Mouse (Mus musculus) midbrain, postnatal 0 days (tissue): ENCODE measurements around the gene Zfp286. TPM values are rescaled to one million over a fixed set of nuclear protein-coding genes. Genes with fewer than 3 reads are reported as not detected.

Source experiments
- ATAC-seq: fragments of 200-750 bp; cut with Nextera tagmentation; 2 replicates; pipeline ENCODE4 v1.8.0; 2017; ENCODE audit warnings: moderate number of reproducible peaks, mild to moderate bottlenecking, moderate TSS enrichment, moderate library complexity; ENCODE audit not compliant: low FRiP score
- DNase-seq: peaks from one replicate; pipeline ENCODE4 v3.0.0-alpha.2; 2015; ENCODE audit warnings: low spot score
- H3K27ac ChIP-seq: fragments of 300-500 bp; sonication (generic); 2 replicates; pipeline ENCODE4 v1.5.1; 2014; ENCODE audit warnings: low read depth, mild to moderate bottlenecking, low read length, mixed read lengths
- H3K27me3 ChIP-seq: fragments of 300-500 bp; sonication (generic); 2 replicates; pipeline ENCODE4 v1.6.1; 2014; ENCODE audit warnings: low read length, control low read depth, mixed read lengths; ENCODE audit not compliant: insufficient read depth
- H3K36me3 ChIP-seq: fragments of 300-500 bp; sonication (generic); 2 replicates; pipeline ENCODE4 v1.6.1; 2014; ENCODE audit warnings: low read length, control low read depth, mixed read lengths; ENCODE audit not compliant: insufficient read depth
- H3K4me1 ChIP-seq: fragments of 300-500 bp; sonication (generic); 2 replicates; pipeline ENCODE4 v1.6.1; 2014; ENCODE audit warnings: mild to moderate bottlenecking, control low read depth, antibody characterized with exemption, low read length, mixed read lengths; ENCODE audit not compliant: insufficient read depth
- H3K4me2 ChIP-seq: fragments of 300-500 bp; sonication (generic); 2 replicates; pipeline ENCODE4 v1.6.1; 2014; ENCODE audit warnings: low read depth, mild to moderate bottlenecking, low read length, mixed read lengths; ENCODE audit not compliant: poor library complexity, severe bottlenecking
- H3K4me3 ChIP-seq: fragments of 300-500 bp; sonication (generic); 2 replicates; pipeline ENCODE4 v1.5.1; 2014; ENCODE audit warnings: low read depth, mild to moderate bottlenecking, low read length, moderate library complexity
- H3K9ac ChIP-seq: fragments of 300-500 bp; sonication (generic); replicated peaks from 2 replicates; pipeline ENCODE4 v1.6.1; 2014; ENCODE audit warnings: mild to moderate bottlenecking, low read length, moderate library complexity, mixed read lengths; ENCODE audit not compliant: poor library complexity, severe bottlenecking
- H3K9me3 ChIP-seq: fragments of 300-500 bp; sonication (generic); 2 replicates; pipeline ENCODE4 v1.6.1; 2016; ENCODE audit warnings: low read length, control low read depth
- CTCF ChIP-seq: IDR thresholded peaks from 2 replicates; pipeline ENCODE4 v1.5.1; 2016; ENCODE audit warnings: antibody characterized with exemption, mild to moderate bottlenecking
- WGBS: fragments of 180-500 bp; shearing (Covaris S2); extraction: QIAGEN DNeasy Blood & Tissue Kit; methylation state at CpG from one replicate; pipeline ENCODE4 v1.1.7; 2014; 5-methylcytosine and 5-hydroxymethylcytosine counted together
- polyA plus RNA-seq: library from polyadenylated mRNA; unstranded; fragments of >200 nt; fragmentation: Nextera tagmentation; extraction: Ambion mirVana; gene quantifications from 2 replicates; pipeline ENCODE4 v1.2.1, GENCODE M21; 2015
- total RNA-seq: library from RNA; depleted of rRNA; stranded (reverse); fragments of >200 nt; gene quantifications from 2 replicates; pipeline ENCODE4 v1.2.3, GENCODE M21; 2014

The Zfp286 gene
- total and polyA plus RNA-seq, 2 experiments from 2014 or later, result 16.9 to 25.0 TPM

DNA sequence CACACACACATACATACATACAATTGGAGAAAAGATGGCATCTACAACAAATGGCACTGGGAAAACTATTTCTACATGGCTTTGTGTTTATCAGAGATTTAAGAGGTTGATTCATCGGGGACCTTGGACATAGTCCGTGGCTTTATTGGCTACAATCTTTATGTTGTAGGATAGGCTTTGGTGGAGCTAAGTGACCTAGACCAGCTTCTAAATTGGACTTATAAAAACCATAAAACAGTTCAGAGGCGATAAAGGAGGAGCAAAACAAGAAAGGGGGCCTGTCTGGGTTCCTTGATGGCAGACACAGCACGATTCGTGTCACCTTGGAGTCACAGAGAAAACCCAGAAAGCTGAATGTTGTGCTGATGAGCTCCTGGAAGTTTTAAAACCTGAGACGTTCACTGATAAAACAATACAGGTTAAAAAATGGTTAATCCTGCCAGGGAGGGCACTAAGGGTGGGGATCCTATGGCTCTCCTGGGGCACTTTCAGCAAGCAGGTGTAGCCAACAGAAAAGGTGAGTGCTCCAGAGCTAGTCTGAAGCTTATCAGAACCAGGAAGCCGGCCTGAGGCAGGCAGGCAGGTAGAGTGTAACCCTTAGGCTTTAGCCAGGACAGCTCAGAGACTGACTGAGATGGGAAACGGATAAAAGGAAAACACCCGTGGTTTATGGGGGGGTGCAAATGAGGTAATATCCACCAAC is 28.4 kb downstream of the Zfp286 start:
- Histone ChIP-seq H3K36me3 (no peaks in the 10 kb centered on the region), H3K9ac (no peak overlapping the region), H3K27me3 (0 out of 2 replicates have a peak, but pooled peaks cover 5% of the 10 kb centered on the region), H3K27ac (no peak overlapping the region), H3K4me3 (no peak overlapping the region), H3K4me1 (no peaks in the 10 kb centered on the region), H3K9me3 (no peaks in the 10 kb centered on the region), H3K4me2 (no peak overlapping the region)
- DNase-seq (no peak), ATAC-seq (no peak)
- no peak for TF ChIP-seq CTCF
- 82% methylated on average over 9 of the region's 9 CpGs for WGBS

DNA sequence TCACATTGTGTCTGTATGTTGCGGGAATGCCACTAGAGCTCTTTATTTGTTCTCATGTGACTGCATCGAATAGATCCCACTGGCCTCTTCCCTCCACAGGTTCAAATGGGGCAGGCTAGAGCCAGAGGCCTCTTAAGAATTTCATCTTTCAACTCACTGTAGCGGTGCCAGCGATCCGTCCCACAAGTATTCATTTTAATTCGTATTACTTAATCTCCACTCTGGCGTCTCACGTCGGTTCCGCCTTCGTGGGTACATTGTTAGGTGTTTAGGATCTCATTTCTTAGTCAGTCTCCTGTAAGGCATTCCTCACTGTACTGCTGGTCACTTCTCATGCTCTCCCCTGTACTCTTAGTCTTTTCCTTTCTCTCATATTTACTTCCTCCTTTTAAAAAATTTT is 30.8 kb downstream of the Zfp286 start:
- no peak overlapping the region for H3K4me3 ChIP-seq
- WGBS, result 75% methylated on average over 11 of the region's 11 CpGs
- no peaks in the 10 kb centered on the region for H3K36me3 ChIP-seq
- no peak overlapping the region for H3K4me2 ChIP-seq
- H3K9ac ChIP-seq, result no peak overlapping the region
- DNase-seq (no peak), ATAC-seq (no peak)
- TF ChIP-seq CTCF, result no peak
- no peaks in the 10 kb centered on the region for H3K4me1 ChIP-seq
- no peaks in the 10 kb centered on the region for H3K9me3 ChIP-seq
- no peak overlapping the region for H3K27ac ChIP-seq
- H3K27me3 ChIP-seq, result 0 out of 2 replicates have a peak, but pooled peaks cover 5% of the 10 kb centered on the region

DNA sequence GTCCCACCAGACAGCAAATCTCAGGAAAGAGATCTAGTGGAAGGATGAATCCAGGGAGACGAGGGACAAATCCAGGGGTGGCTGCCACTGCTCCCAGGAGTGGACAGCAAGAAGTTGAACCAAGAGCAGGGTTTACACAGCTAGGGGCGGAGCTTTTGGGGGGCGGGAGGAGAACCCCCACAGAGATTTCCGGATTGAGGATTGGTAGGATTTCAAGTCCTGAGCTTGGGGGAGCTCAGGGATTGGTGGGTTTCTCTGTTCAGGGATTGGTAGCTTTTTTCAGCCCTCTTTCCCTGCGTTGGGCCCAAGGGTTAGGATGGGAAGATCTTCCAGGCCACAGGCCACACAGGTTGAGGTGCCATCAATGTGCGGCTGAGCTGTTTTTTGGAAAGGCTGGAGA is 31.4 kb downstream of the Zfp286 start:
- H3K4me1 ChIP-seq, result no peaks in the 10 kb centered on the region
- no peak for TF ChIP-seq CTCF
- H3K4me3 ChIP-seq, result no peak overlapping the region
- WGBS, result 85% methylated on average over 6 of the region's 6 CpGs
- H3K36me3 ChIP-seq, result no peaks in the 10 kb centered on the region
- no peak overlapping the region for H3K27ac ChIP-seq
- ATAC-seq, result no peak
- no peaks in the 10 kb centered on the region for H3K9me3 ChIP-seq
- H3K27me3 ChIP-seq, result 0 out of 2 replicates have a peak, but pooled peaks cover 5% of the 10 kb centered on the region
- no peak for DNase-seq
- no peak overlapping the region for H3K9ac ChIP-seq
- H3K4me2 ChIP-seq, result no peak overlapping the region

DNA sequence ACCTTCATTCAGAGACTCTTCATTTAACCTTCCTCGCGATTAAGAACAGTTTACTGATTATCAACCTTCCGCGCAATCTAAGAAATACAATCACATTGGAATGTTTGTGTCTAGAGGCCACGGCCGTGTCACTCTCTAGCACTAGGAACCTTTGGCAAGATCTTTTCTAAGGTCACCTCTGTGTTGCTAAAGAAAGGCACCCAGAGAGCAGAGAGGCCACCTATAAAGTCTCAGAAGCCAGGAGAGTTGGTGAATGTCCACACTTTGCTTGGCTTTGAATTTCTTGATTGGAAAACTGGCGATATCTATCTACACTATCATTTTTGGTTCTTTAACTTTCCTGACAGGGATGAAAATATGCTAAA is 32.1 kb downstream of the Zfp286 start:
- Histone ChIP-seq H3K4me3 (peak overlapping the region; percentile 42), H3K36me3 (no peaks in the 10 kb centered on the region), H3K4me2 (peak overlapping the region; percentile 71), H3K27me3 (0 out of 2 replicates have a peak, but pooled peaks cover 5% of the 10 kb centered on the region), H3K9ac (peak overlapping the region; percentile 57; the same call in 1 of the 2 replicates), H3K27ac (no peak overlapping the region), H3K4me1 (no peaks in the 10 kb centered on the region), H3K9me3 (no peaks in the 10 kb centered on the region)
- DNase-seq (no peak), ATAC-seq (peak; percentile 23; the same call in 1 of the 2 replicates)
- no peak for TF ChIP-seq CTCF
- WGBS, result 8% methylated on average over 7 of the region's 7 CpGs

DNA sequence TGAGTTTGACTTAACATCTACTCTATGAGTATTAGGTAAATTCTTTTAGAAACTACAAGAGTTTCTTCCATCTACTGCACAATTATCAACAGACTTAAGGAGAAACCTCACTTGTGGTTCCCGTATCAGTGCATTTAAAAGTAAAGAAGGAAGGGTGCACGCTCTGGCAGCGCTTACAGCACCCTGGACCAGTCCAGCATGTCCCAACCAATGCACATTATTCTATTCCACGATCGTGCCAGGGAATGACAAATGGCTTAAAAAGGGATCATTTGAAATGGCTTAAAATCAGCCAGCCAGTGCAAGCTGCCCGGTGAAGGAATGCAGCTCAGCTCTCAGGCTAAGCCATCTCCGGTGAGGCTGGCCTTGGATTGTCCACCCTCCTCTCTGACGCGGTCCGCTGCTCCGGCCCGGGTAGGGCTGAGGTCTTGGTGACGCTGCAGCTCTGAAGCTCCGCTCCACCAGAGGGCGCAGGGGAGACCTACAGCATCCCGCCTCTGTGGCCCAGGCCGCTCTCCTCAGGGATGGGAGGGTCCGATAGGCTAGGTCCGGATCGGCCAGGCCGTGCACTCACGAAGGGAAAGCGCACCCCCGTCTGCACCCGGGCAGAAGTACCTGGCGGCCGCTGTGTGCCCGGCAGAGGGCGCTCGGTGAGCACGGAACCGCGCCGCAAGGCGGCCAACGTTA is 32.7 kb downstream of the Zfp286 start:
- peak; percentile 96 for TF ChIP-seq CTCF
- DNase-seq (peak; percentile 96), ATAC-seq (peak; percentile 94)
- H3K27ac ChIP-seq, result no peak overlapping the region
- H3K4me2 ChIP-seq, result peak overlapping the region; percentile 71
- H3K27me3 ChIP-seq, result 0 out of 2 replicates have a peak, but pooled peaks cover 5% of the 10 kb centered on the region
- peak overlapping the region; percentile 57 for H3K9ac ChIP-seq
- WGBS, result 6% methylated on average over 34 of the region's 36 CpGs
- H3K4me3 ChIP-seq, result peak overlapping the region; percentile 42
- H3K4me1 ChIP-seq, result no peaks in the 10 kb centered on the region
- no peaks in the 10 kb centered on the region for H3K9me3 ChIP-seq
- no peaks in the 10 kb centered on the region for H3K36me3 ChIP-seq

DNA sequence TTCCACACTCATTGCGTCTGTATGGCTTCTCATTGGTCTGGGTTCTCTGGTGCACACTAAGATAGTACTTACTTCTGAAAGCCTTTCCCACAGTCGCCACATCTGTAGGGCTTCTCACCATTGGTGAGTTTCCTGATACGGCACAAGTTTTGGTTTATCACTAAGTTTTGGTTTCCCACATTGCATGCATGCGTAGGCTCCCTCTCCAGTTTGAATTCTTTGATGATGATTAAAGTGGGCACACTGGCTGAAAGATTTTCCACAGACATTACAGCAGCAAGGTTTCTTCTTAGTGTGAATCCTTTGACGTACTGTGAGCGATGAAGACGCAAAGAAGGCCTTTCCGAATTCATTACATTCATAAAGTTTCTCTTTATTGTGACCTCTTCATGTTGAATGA is 36.5 kb downstream of the Zfp286 start, which contains the start of gene Gm10428:
Gm10428 (plus strand) TSS at position 321 of the 400 bp plus-strand sequence.
- no peak within 1 kb of the TSS for H3K4me3 ChIP-seq
- no peak for TF ChIP-seq CTCF
- H3K27me3 ChIP-seq, result no peaks in the 10 kb centered on the region
- H3K27ac ChIP-seq, result no peak within 1 kb of the TSS
- H3K4me2 ChIP-seq, result no peak within 1 kb of the TSS
- DNase-seq, result no peak
- 88% methylated on average over 8 of the region's 8 CpGs for WGBS
- H3K4me1 ChIP-seq, result no peaks in the 10 kb centered on the region
- H3K36me3 ChIP-seq, result no peaks in the 10 kb centered on the region
- no peak for ATAC-seq
- H3K9ac ChIP-seq, result no peak within 1 kb of the TSS
- no peaks in the 10 kb centered on the region for H3K9me3 ChIP-seq
